Mouse (Mus musculus): ENCODE measurements at regions not wholly inside any gene's neighbourhood (a gene's known extent, or its start where the extent isn't known, plus 50 kb on each side); places are given as distances from the start of the nearest gene placed in this dataset.

GRCm38 (mm10) chr17:45966736-45967135 lies 65.4 kb downstream of the Vegfa start:
- WGBS: 38% methylated on average over 4 of the region's 4 CpGs
- H3K9ac ChIP-seq (ENCODE audit: low read length): no peak overlapping the region
- no peak for ATAC-seq (ENCODE audit: low read depth)
- no peak overlapping the region for H3K27ac ChIP-seq (ENCODE audit: low read length)
- no peaks in the 10 kb centered on the region for H3K27me3 ChIP-seq (ENCODE audit: control insufficient read depth, insufficient read depth, low read depth, low read length)
- no peaks in the 10 kb centered on the region for H3K9me3 ChIP-seq (ENCODE audit: control insufficient read depth, low read length)
- no peak overlapping the region for H3K4me2 ChIP-seq (ENCODE audit: low read depth, low read length)
- no peak overlapping the region for H3K4me3 ChIP-seq (ENCODE audit: low read length)
- peaks cover 17% of the 10 kb centered on the region for H3K4me1 ChIP-seq (replicated peaks; ENCODE audit: control insufficient read depth, insufficient read depth, low read length)
- H3K36me3 ChIP-seq (ENCODE audit: control insufficient read depth, insufficient read depth, low read length): no peaks in the 10 kb centered on the region

GRCm38 (mm10) chr17:45964031-45964430 lies 68.1 kb downstream of the Vegfa start:
- Histone ChIP-seq H3K4me1 (replicated peaks; ENCODE audit: control insufficient read depth, insufficient read depth, low read length) (peaks cover 11% of the 10 kb centered on the region), H3K36me3 (ENCODE audit: control insufficient read depth, insufficient read depth, low read length) (no peaks in the 10 kb centered on the region), H3K27me3 (ENCODE audit: control insufficient read depth, insufficient read depth, low read depth, low read length) (no peaks in the 10 kb centered on the region), H3K9ac (ENCODE audit: low read length) (no peak overlapping the region), H3K4me3 (ENCODE audit: low read length) (no peak overlapping the region), H3K27ac (ENCODE audit: low read length) (0 out of 2 replicates have a peak overlapping the region, but pooled peaks have one; percentile 7), H3K9me3 (ENCODE audit: control insufficient read depth, low read length) (no peaks in the 10 kb centered on the region), H3K4me2 (ENCODE audit: low read depth, low read length) (no peak overlapping the region)
- peak; percentile 75 for ATAC-seq (ENCODE audit: low read depth)

- no peak for ATAC-seq (ENCODE audit: low read depth)
- H3K9me3 ChIP-seq (ENCODE audit: control insufficient read depth, low read length): no peaks in the 10 kb centered on the region
- H3K4me3 ChIP-seq (ENCODE audit: low read length): no peak overlapping the region
- WGBS: 58% methylated on average over 3 of the region's 3 CpGs
- H3K9ac ChIP-seq (ENCODE audit: low read length): no peak overlapping the region
- no peaks in the 10 kb centered on the region for H3K36me3 ChIP-seq (ENCODE audit: control insufficient read depth, insufficient read depth, low read length)
- H3K27ac ChIP-seq (ENCODE audit: low read length): no peak overlapping the region
- no peak overlapping the region for H3K4me2 ChIP-seq (ENCODE audit: low read depth, low read length)
- no peaks in the 10 kb centered on the region for H3K27me3 ChIP-seq (ENCODE audit: control insufficient read depth, insufficient read depth, low read depth, low read length)
- H3K4me1 ChIP-seq (replicated peaks; ENCODE audit: control insufficient read depth, insufficient read depth, low read length): peaks cover 11% of the 10 kb centered on the region
Observed at GRCm38 (mm10) chr17:45963332-45963731, 68.8 kb downstream of the Vegfa start.

DNA sequence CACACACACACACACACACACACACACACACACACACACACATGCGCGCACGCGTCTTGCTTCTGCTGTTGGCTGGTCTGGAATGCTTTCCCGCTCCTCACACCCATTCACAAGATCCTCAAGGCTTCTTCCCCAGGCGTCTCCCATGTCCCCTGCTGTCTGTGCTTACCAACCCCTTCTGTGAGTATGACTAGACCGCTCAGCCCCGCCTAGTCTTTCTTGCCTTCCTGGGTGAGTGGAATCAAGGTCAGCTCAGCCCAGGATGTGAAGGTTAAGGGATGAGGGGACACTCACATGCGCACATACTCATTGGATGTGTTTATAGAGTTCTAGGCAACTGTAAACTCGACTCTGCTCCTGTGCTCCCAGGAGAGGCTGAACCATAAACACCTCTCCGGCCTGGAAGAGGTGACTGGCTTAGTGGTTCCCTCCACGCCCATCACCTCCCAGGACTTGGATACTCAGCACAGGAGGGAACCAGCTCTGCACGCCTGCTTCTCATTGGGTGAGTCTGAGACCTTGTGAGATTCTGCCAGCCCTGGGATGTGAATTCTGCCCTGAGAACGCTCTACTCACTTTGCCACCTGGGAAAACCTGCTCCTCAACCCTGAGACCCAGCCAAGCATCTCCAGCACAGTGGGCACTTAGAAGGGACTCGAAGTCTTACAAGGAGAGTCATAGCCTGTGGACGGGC lies 70.4 kb downstream of the Vegfa start:
- H3K9me3 ChIP-seq (ENCODE audit: control insufficient read depth, low read length): no peaks in the 10 kb centered on the region
- H3K4me3 ChIP-seq (ENCODE audit: low read length): no peak overlapping the region
- H3K27ac ChIP-seq (ENCODE audit: low read length): peak overlapping the region; percentile 22; the same call in 1 of the 2 replicates
- H3K4me2 ChIP-seq (ENCODE audit: low read depth, low read length): no peak overlapping the region
- ATAC-seq (ENCODE audit: low read depth): no peak
- 74% methylated on average over 16 of the region's 16 CpGs for WGBS
- no peak overlapping the region for H3K9ac ChIP-seq (ENCODE audit: low read length)
- no peaks in the 10 kb centered on the region for H3K27me3 ChIP-seq (ENCODE audit: control insufficient read depth, insufficient read depth, low read depth, low read length)
- H3K4me1 ChIP-seq (replicated peaks; ENCODE audit: control insufficient read depth, insufficient read depth, low read length): peaks cover 19% of the 10 kb centered on the region
- no peaks in the 10 kb centered on the region for H3K36me3 ChIP-seq (ENCODE audit: control insufficient read depth, insufficient read depth, low read length)

- ATAC-seq (ENCODE audit: low read depth): peak; percentile 54
- Histone ChIP-seq H3K4me2 (ENCODE audit: low read depth, low read length) (no peak overlapping the region), H3K9ac (ENCODE audit: low read length) (no peak overlapping the region; the same call in 1 of the 2 replicates), H3K36me3 (ENCODE audit: control insufficient read depth, insufficient read depth, low read length) (no peaks in the 10 kb centered on the region), H3K27me3 (ENCODE audit: control insufficient read depth, insufficient read depth, low read depth, low read length) (no peaks in the 10 kb centered on the region), H3K27ac (ENCODE audit: low read length) (no peak overlapping the region), H3K9me3 (ENCODE audit: control insufficient read depth, low read length) (no peaks in the 10 kb centered on the region), H3K4me1 (replicated peaks; ENCODE audit: control insufficient read depth, insufficient read depth, low read length) (peaks cover 23% of the 10 kb centered on the region), H3K4me3 (ENCODE audit: low read length) (no peak overlapping the region)
- 73% methylated on average over 7 of the region's 7 CpGs for WGBS
Observed at GRCm38 (mm10) chr17:45958094-45958881, 73.9 kb downstream of the Vegfa start.

GRCm38 (mm10) chr17:45955481-45955880 lies 76.7 kb downstream of the Vegfa start:
- 52% methylated on average over 10 of the region's 10 CpGs for WGBS
- ATAC-seq (ENCODE audit: low read depth): no peak
- Histone ChIP-seq H3K4me2 (ENCODE audit: low read depth, low read length) (no peak overlapping the region), H3K9ac (ENCODE audit: low read length) (peak overlapping the region; percentile 24; the same call in 1 of the 2 replicates), H3K27ac (ENCODE audit: low read length) (no peak overlapping the region), H3K4me3 (ENCODE audit: low read length) (no peak overlapping the region), H3K4me1 (replicated peaks; ENCODE audit: control insufficient read depth, insufficient read depth, low read length) (peaks cover 20% of the 10 kb centered on the region), H3K9me3 (ENCODE audit: control insufficient read depth, low read length) (no peaks in the 10 kb centered on the region), H3K27me3 (ENCODE audit: control insufficient read depth, insufficient read depth, low read depth, low read length) (no peaks in the 10 kb centered on the region), H3K36me3 (ENCODE audit: control insufficient read depth, insufficient read depth, low read length) (no peaks in the 10 kb centered on the region)

- Histone ChIP-seq H3K36me3 (ENCODE audit: control insufficient read depth, insufficient read depth, low read length) (no peaks in the 10 kb centered on the region), H3K9me3 (ENCODE audit: control insufficient read depth, low read length) (no peaks in the 10 kb centered on the region), H3K27ac (ENCODE audit: low read length) (no peak overlapping the region), H3K4me1 (replicated peaks; ENCODE audit: control insufficient read depth, insufficient read depth, low read length) (peaks cover 20% of the 10 kb centered on the region), H3K4me3 (ENCODE audit: low read length) (no peak overlapping the region), H3K9ac (ENCODE audit: low read length) (no peak overlapping the region), H3K4me2 (ENCODE audit: low read depth, low read length) (no peak overlapping the region), H3K27me3 (ENCODE audit: control insufficient read depth, insufficient read depth, low read depth, low read length) (no peaks in the 10 kb centered on the region)
- WGBS: 83% methylated on average over 7 of the region's 7 CpGs
- no peak for ATAC-seq (ENCODE audit: low read depth)
Observed at GRCm38 (mm10) chr17:45954824-45955223, 77.3 kb downstream of the Vegfa start.

- no peak for ATAC-seq (ENCODE audit: low read depth)
- Histone ChIP-seq H3K4me2 (ENCODE audit: low read depth, low read length) (no peak overlapping the region), H3K36me3 (ENCODE audit: control insufficient read depth, insufficient read depth, low read length) (no peaks in the 10 kb centered on the region), H3K9me3 (ENCODE audit: control insufficient read depth, low read length) (no peaks in the 10 kb centered on the region), H3K9ac (ENCODE audit: low read length) (no peak overlapping the region), H3K27ac (ENCODE audit: low read length) (no peak overlapping the region), H3K4me3 (ENCODE audit: low read length) (no peak overlapping the region), H3K4me1 (replicated peaks; ENCODE audit: control insufficient read depth, insufficient read depth, low read length) (peaks cover 23% of the 10 kb centered on the region), H3K27me3 (ENCODE audit: control insufficient read depth, insufficient read depth, low read depth, low read length) (no peaks in the 10 kb centered on the region)
- 76% methylated on average over 8 of the region's 8 CpGs for WGBS
Observed at GRCm38 (mm10) chr17:45953523-45953922, 78.6 kb downstream of the Vegfa start.

GRCm38 (mm10) chr17:45950533-45951164 lies 81.5 kb downstream of the Vegfa start:
- no peak for ATAC-seq (ENCODE audit: low read depth)
- 40% methylated on average over 9 of the region's 9 CpGs for WGBS

More at GRCm38 (mm10) chr17:45950533-45951164, 81.5 kb downstream of the Vegfa start:
- H3K27me3 ChIP-seq (ENCODE audit: control insufficient read depth, insufficient read depth, low read depth, low read length): no peaks in the 10 kb centered on the region
- no peak overlapping the region for H3K9ac ChIP-seq (ENCODE audit: low read length)
- no peak overlapping the region for H3K27ac ChIP-seq (ENCODE audit: low read length)
- H3K9me3 ChIP-seq (ENCODE audit: control insufficient read depth, low read length): no peaks in the 10 kb centered on the region
- no peak overlapping the region for H3K4me2 ChIP-seq (ENCODE audit: low read depth, low read length)
- no peaks in the 10 kb centered on the region for H3K36me3 ChIP-seq (ENCODE audit: control insufficient read depth, insufficient read depth, low read length)
- H3K4me1 ChIP-seq (replicated peaks; ENCODE audit: control insufficient read depth, insufficient read depth, low read length): peaks cover 10% of the 10 kb centered on the region
- H3K4me3 ChIP-seq (ENCODE audit: low read length): no peak overlapping the region

Measured in lung, embryonic 16.5 days (tissue).